Mouse (Mus musculus): ENCODE measurements at regions not wholly inside any gene's neighbourhood (a gene's known extent, or its start where the extent isn't known, plus 50 kb on each side); places are given as distances from the start of the nearest gene placed in this dataset.

- no peaks in the 10 kb centered on the region for H3K27me3 ChIP-seq (replicated peaks)
- 6% methylated on average over 5 of the region's 6 CpGs for WGBS
- peak overlapping the region; percentile 85 for H3K27ac ChIP-seq (replicated peaks)
- 0 out of 2 replicates have a peak overlapping the region, but pooled peaks have one; percentile 14 for H3K9ac ChIP-seq (replicated peaks)
- H3K4me2 ChIP-seq: peak overlapping the region; percentile 45
- ATAC-seq (ENCODE audit: low FRiP score): peak; percentile 87
- H3K9me3 ChIP-seq (replicated peaks): no peaks in the 10 kb centered on the region
- no peak overlapping the region for H3K4me3 ChIP-seq (replicated peaks)
- H3K4me1 ChIP-seq: peaks cover 42% of the 10 kb centered on the region
- no peaks in the 10 kb centered on the region for H3K36me3 ChIP-seq
Observed at GRCm38 (mm10) chr11:105507972-105508659, 51.6 kb upstream of the March10 start.

DNA sequence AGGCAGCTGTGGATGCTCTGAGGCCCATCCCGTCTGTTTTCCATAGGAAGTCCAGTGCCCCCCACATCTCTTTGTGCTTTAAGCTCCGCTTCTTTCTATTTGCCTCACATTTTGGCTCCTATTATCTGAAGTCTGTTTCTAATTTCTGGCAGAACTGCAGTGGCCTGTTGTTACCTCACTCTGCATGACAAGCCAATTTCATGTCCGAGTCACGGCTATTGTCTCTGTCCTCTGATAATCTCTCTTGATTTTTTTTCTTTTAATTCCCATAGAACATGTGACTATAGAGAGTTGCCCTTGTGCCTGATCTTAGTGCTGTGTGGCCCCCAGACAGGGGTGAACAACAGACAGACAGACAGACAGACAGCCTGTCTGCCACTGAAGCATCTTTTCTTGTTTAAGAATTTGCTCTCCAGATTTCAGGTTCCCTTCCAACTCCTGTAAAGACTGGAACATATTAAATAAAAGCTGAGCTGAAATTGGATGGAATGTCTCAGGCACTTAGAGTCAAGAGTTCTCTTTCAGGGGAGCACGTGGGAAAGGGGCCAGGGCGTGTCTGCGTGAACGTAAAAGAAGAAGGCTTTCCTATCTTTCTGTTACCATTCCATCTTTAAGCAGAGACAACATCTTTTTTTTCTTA, 50.9 kb upstream of the March10 start:
- no peak for ATAC-seq (ENCODE audit: low FRiP score)
- 15% methylated on average over 8 of the region's 8 CpGs for WGBS
- Histone ChIP-seq H3K27me3 (replicated peaks) (no peaks in the 10 kb centered on the region), H3K9me3 (replicated peaks) (no peaks in the 10 kb centered on the region), H3K9ac (replicated peaks) (no peak overlapping the region), H3K27ac (replicated peaks) (peak overlapping the region; percentile 85), H3K4me2 (peak overlapping the region; percentile 45), H3K4me3 (replicated peaks) (no peak overlapping the region), H3K4me1 (peaks cover 42% of the 10 kb centered on the region), H3K36me3 (no peaks in the 10 kb centered on the region)
